Mouse (Mus musculus): Measurements from ENCODE around the gene Zfp184. TPM values are rescaled to one million over a fixed set of nuclear protein-coding genes. Genes with fewer than 3 reads are reported as not detected.

The Zfp184 gene
- total RNA-seq, 1 experiment from 2014 or later = 2.1 TPM

Small RNAs within 50 kb of the gene (microRNA-seq; reads per million reads assigned to microRNA genes)
- gene Gm44456 (1.7 to 5.3 reads per million in 2 experiments), gene Mir1983 (27.4 to 37.0 reads per million in 2 experiments)

Other genes starting within 250 kb of the Zfp184 start
- gene Olfr1359, start 247.0 kb upstream of the Zfp184 start, total RNA-seq (2021) = not detected in 2 replicates
- 91.0 and 102 TPM in 2 replicates for gene Hist1h2bl, start 229.0 kb upstream of the Zfp184 start, total RNA-seq (2021)
- gene Hist1h2ai, start 228.7 kb upstream of the Zfp184 start, total RNA-seq (2021) = 9.0 and 60.3 TPM in 2 replicates
- gene Hist1h3h, start 227.4 kb upstream of the Zfp184 start, total RNA-seq (2021) = 105 and 138 TPM in 2 replicates
- gene Hist1h2bm, start 223.1 kb upstream of the Zfp184 start, total RNA-seq (2021) = 26.4 and 32.4 TPM in 2 replicates
- 20.5 and 22.8 TPM in 2 replicates for gene Hist1h4j, start 210.0 kb upstream of the Zfp184 start, total RNA-seq (2021)
- 152 and 260 TPM in 2 replicates for gene Hist1h4k, start 194.6 kb upstream of the Zfp184 start, total RNA-seq (2021)
- gene Hist1h2ak, start 191.3 kb upstream of the Zfp184 start, total RNA-seq (2021) = 28.8 and 39.5 TPM in 2 replicates
- gene Hist1h2bn, start 191.0 kb upstream of the Zfp184 start, total RNA-seq (2021) = 52.6 and 54.5 TPM in 2 replicates
- 48.9 and 60.4 TPM in 2 replicates for gene Hist1h1b, start 164.5 kb upstream of the Zfp184 start, total RNA-seq (2021)
- 122 and 132 TPM in 2 replicates for gene Hist1h3i, start 161.7 kb upstream of the Zfp184 start, total RNA-seq (2021)
- 17.4 and 21.1 TPM in 2 replicates for gene Hist1h2an, start 157.9 kb upstream of the Zfp184 start, total RNA-seq (2021)
- gene Hist1h2bp, start 157.6 kb upstream of the Zfp184 start, total RNA-seq (2021) = 37.8 and 38.3 TPM in 2 replicates
- 40.4 and 87.7 TPM in 2 replicates for gene Hist1h2bq, start 134.9 kb upstream of the Zfp184 start, total RNA-seq (2021)
- 56.7 and 173 TPM in 2 replicates for gene Hist1h2ao, start 134.6 kb upstream of the Zfp184 start, total RNA-seq (2021)
- 279 and 356 TPM in 2 replicates for gene Hist1h4m, start 133.3 kb upstream of the Zfp184 start, total RNA-seq (2021)
- 43.4 and 51.9 TPM in 2 replicates for gene Hist1h4n, start 112.9 kb upstream of the Zfp184 start, total RNA-seq (2021)
- 4.5 and 108 TPM in 2 replicates for gene Hist1h2ap, start 111.6 kb upstream of the Zfp184 start, total RNA-seq (2021)
- gene Hist1h2br, start 111.4 kb upstream of the Zfp184 start, total RNA-seq (2021) = 39.7 and 86.5 TPM in 2 replicates
- gene Pom121l2, start 36.1 kb downstream of the Zfp184 start, total RNA-seq (2021) = not detected in 2 replicates
- gene Prss16, start 64.6 kb downstream of the Zfp184 start, total RNA-seq (2021) = not detected in 2 replicates
- 30.0 and 61.8 TPM in 2 replicates for gene Hist1h2ah, start 90.5 kb downstream of the Zfp184 start, total RNA-seq (2021)
- 121 and 135 TPM in 2 replicates for gene Hist1h2bk, start 90.8 kb downstream of the Zfp184 start, total RNA-seq (2021)
- 82.8 and 97.8 TPM in 2 replicates for gene Hist1h4i, start 96.3 kb downstream of the Zfp184 start, total RNA-seq (2021)
- 50.6 and 64.7 TPM in 2 replicates for gene Hist1h2ag, start 97.8 kb downstream of the Zfp184 start, total RNA-seq (2021)
- 57.9 and 61.1 TPM in 2 replicates for gene Hist1h2bj, start 98.1 kb downstream of the Zfp184 start, total RNA-seq (2021)
- not detected in 2 replicates for gene Vmn1r188, start 139.3 kb downstream of the Zfp184 start, total RNA-seq (2021)
- not detected in 2 replicates for gene Vmn1r189, start 160.7 kb downstream of the Zfp184 start, total RNA-seq (2021)
- gene Vmn1r191, start 238.9 kb downstream of the Zfp184 start, total RNA-seq (2021) = not detected in 2 replicates
- gene Vmn1r192, start 246.0 kb downstream of the Zfp184 start, total RNA-seq (2021) = not detected in 2 replicates

All from adrenal gland, postnatal 25 days (tissue).